Mouse (Mus musculus): ENCODE results near the gene Zfp688. TPM values are rescaled to one million over a fixed set of nuclear protein-coding genes. Genes with fewer than 3 reads are reported as not detected.
"Not testable (repeated sequence)": the region's sequence is repeated elsewhere in the genome, so short reads cannot be mapped to it uniquely, and the experiment has no call there.

Gene Zfp688
- 10 to 100 TPM; 16.0 to 18.9 TPM for polyA plus RNA-seq (2017; shearing (Covaris generic))

DNA sequence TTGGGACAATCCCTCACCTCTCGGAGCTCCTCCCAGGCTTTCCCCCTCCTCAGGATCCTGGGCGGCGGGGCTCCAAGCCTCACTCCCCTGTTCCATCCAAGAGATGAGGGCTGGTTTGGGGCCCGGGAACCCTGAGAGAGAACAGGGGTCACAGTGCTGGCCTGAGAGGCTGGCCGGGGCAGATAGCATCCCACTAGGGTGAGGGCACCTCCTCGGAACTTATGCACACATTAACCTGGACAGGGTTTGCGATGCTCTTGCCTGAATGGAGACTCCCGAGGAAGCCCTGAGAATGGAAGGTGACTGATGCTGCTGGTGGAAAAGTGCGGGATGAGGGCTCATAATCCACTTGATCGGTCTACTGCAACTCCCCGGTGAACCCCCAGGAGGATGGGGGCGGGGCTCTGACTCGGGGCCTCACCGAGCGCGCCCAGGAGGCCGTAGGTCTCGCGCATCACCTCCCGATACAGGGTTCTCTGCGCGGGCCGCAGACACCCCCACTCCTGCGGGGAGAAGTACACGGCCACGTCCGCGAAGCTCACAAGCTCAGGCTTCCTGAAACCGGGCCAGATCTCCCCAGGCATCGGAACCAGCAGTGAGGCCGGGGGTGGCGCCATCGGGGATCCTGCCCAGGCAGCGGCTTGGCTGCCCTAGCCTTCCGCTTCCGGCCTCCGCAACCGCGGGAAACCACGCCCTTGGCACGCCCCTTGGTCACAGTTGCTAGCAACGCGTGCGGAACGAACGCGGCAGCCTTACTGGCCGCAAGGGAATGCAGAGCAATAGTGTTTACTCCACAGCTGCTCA is at the start of gene Zfp688:
Zfp688 (minus strand) TSS at position 681 of the 804 bp plus-strand sequence.
- ATAC-seq = peak; percentile 99

DNA sequence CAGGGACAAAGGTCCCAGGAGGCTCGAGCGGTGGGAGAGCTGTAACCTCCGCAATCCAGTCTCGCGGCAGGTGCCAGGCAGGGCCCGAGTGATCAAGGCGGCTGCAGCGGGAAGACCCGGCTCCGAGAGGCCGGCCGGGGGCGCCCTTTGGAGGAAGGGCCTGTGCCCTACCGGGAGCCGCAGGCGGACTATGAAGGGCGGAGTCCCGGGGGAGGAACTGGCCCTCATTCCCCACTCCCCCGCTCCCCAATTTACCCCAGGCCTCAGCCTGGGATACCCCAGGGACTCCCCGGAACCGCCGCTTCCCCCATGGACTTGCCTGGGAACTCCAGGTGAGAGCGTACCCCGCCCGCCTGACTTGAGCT is 49.8 kb upstream of the Zfp688 start:
- peak; percentile 3 for ATAC-seq

DNA sequence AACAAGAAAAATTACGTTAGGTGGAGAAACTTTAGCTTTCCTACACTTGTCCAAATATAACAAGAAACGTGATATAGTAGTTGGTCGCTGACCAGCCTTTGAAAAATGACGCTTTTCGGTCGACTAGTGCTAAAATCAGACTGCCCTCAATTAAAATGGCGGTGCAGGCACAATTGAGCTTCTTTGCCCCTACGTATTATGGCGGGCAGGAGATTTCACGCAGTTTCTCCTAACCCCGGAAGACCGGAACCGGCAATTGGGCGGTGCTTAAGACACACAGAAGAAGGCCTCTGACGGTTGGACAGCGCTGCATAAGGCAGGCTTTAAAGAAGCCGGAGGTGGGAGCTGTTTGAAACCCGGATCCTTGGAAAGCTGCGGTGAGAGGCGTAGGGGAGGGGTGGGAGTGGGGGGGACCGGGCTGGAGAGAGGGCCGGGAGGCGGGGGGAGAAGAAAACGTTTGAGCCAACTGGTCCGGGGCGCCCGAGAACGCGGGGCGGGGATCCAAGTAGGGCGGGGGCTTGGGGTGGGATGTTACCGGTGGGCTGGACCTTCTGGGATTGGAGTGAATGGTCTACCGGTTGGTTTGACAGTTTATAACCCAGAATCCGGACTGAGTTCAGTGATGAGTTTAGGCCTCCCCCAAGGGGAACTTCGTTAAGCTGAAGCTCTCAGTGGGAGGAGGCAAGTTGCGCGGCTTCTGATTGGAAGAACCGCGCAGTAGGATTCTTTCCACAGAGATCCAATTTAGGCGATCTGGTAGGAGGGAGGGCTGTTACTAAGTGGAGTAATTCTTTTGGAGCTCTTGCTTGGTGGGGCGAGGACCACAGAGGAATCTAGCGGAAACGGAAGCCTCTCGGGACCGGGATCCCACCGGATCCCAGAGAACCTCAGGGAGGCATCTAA is 49.1 kb upstream of the Zfp688 start:
- ATAC-seq = peak; percentile 95

DNA sequence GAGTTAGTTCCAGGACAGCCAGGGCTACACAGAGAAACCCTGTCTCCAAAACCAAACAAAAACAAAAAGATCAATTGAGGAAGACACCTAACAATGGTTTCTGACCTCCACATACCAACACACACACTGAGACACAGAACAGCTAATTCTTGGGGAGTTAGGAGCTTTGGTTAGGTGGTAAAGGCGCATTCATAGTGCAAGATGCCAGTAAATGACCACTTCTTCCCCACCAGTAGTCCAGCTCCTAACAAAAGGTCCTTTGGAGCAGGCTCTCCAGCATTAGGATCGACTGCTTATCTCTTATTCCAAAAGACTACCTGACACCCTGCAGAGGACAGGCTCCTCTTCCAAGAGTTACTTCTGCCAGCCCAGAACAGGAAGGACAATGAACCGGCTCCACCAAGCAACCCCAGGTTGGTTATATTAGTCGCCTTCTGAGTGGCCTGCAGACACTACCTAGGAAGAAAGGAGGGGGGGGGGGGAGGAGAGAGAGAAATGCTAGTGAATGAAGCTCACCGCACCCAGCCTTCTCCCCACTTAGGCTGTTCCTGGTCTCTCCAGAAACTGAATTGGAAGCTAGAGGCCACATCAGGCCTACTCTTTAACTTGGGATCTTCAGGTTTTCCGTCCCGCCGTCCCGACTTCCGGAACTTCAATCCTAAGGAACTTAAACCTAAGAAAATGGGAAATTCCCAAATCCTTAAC is 48.3 kb upstream of the Zfp688 start:
- no peak for ATAC-seq

DNA sequence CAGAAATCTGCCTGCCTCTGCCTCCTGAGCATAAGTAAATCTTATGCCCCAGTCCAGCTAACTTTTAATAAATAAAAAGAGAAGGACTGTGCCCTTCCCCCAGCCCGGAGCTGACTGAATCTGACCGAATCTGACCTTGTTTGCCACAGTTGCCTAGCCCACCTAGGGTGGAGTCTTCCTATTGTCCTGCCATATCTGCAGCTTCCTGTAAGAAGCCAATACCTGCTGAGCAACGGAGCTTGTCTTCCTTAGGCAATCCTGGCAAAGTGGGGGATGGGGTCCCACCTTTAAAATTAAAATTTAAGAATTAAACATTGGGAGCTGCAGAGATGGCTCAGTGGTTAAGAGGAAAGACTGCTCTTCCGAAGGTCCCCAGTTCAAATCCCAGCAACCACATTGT is 44.7 kb upstream of the Zfp688 start:
- ATAC-seq = no peak

DNA sequence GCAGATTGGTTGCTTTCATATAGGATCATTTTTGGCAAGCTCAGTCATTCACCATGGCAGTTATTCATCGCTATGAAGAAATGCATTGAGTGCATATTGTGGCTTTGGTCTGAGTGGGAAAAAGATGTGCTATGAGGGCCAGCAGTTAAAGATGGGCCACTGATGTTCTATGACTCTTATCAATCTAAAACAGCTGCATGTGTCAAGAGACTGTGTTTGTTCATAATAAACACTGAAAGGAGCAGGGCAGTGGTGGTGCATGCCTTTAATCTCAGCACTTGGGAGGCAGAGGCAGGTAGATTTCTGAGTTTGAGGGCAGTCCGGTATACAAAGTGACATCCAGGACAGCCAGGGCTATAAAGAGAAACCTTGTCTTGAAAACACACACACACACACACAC is 43.8 kb upstream of the Zfp688 start:
- ATAC-seq = not testable (repeated sequence)

DNA sequence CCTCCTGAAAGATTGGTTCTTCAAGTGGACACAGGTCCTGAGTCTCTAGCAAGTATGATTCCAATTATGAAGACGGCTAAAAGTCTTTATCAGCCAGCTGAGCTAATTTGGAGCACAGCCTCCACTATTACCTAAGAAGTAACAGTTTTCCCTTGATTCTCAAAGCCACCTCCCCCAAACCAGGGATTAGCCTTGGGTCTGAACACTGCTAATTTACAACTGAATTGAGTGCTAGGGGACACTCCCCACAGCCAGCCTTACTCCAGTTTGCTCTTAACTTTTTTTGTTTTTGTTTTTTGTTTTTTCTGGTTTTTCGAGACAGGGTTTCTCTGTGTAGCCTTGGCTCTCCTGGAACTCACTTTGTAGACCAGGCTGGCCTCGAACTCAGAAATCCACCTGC is 43.3 kb upstream of the Zfp688 start:
- no peak for ATAC-seq

DNA sequence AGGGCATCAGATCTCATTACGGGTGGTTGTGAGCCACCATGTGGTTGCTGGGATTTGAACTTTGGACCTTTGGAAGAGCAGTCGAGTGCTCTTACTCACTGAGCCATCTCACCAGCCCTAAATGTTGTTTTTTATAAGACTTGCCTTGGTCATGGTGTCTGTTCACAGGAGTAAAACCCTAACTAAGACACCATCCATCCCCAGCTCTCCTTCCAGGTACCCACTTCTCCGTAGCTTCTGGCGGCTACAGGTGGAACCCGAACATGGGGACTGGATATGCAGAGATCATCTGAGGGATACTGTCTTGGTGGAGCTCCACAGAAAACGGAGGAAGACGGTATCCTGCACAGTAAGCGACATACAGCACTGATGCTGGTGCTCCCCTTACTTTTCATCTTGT is 37.4 kb upstream of the Zfp688 start, which contains the start of gene Prr14:
Prr14 (plus strand) TSS at position 301 of the 400 bp plus-strand sequence.
- not testable (repeated sequence) for ATAC-seq

DNA sequence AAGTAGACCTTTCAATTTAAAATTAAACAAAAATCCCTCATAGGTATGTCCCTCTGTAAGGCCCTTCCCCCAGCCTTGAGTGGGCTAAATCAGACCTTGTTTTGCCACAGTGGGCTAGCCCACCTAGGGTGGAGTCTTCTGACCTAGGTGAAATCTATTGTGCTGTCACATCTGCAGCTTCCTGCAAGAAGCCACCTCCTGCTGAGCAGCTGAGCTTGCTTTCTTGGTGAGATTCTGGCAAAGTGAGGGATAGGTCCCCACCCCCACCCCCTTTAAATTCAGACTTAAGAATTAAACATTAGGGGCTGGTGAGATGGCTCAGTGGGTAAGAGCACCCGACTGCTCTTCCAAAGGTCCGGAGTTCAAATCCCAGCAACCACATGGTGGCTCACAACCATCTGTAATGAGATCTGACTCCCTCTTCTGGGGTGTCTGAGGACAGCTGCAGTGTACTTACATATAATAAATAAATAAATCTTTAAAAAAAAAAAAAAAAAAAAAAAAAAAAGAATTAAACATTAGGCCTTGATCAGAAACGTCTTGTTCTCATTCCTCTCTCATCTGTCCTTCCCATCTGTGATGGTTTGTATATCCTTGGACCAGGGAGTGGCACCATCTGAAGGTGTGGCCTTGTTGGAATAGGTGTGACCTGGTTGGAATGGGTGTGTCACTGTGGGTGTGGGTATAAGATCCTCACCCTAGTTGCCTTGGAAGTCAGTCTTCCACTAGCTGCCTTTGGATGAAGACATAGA is 36.7 kb upstream of the Zfp688 start:
- not testable (repeated sequence) for ATAC-seq

DNA sequence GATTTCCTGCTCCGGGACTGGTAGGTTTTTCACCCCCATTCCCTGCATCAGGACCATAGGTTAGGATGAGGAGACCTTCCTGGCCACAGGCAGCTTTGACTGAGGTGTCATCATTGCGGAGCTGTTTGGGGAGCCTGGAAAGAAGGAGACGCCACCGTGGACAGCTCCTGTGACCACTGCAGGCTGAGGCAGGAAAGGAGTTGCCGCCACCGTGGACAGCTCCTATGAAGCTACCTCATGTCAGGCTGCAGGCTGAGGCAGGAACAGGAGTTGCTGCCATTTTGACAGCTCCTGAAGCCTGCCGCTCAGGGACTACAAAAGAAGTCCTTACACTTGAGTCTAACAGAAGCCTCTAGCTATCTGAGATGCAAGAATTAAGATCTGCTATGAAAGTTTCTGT is 33.0 kb upstream of the Zfp688 start:
- no peak for ATAC-seq

DNA sequence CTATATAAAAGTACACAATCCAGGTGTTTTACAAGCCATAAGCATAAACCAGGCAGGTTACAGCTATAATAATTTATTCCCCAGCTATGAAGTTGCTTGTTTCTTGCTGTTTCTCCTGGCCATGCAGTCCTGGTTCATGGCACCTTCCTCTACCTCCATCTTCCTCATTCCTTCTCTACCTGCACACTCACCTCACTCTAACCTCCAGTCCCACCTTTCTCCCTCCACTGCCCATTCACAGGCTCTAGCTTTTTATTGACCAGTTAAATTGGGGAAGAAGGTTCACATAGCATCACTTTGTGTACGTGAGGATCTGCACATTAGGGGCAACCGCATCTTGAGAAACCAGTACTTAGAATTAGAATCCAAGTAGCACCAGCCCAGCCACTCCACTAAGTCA is 31.2 kb upstream of the Zfp688 start:
- ATAC-seq = no peak

DNA sequence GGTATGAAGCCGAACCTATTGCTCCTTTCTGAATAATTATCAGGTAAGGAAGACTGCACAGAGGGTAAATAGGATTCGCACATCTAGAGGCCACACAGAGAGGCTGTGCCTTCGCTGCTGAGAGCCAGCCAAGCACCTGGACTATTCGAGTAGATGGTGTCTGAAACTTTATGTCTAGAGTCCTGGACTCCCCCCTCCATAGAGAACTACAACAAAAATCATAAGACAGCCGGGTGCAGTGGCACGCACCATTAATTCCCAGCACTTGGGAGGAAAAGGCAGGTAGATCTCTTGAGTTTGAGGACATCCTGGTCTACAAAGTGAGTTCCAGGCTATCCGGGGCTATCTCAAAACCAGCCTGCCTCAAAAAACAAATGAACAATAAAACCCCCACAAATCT is 28.1 kb upstream of the Zfp688 start:
- ATAC-seq = no peak

DNA sequence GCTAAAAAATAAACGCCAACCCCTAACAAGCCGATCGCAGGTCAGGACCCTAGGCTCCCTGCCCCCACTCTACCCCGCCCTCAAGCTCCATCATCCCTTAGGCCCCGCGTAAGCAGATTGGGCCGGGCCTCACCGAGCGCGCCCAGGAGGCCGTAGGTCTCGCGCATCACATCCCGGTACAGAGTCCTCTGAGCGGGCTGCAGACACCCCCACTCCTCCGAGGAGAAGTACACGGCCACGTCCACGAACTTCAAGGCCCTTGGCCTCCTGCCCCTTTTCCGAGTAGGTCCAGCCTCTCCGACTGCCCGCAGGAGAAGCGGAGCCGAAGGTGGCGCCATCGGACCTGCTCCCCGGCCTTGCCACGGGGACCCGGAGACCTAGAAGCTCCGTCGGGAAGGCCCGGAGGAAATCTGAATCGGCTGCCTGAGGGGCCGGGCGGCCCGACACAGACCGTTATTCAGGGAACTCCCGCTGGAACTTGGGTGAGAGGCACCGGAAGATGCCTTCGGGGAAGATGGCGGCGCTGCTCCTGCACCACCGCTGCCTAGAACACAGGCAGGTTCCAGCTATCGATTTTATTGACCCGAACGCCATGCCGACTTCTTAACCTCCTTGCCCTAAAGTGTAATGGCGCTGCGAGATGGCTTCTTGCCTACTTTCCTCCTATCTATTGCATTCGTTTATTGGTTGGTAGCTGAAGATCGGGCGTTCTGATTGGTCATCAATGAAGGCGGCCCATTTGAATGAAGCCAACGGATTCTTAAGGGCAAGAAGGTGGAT is 26.8 kb upstream of the Zfp688 start, which contains the start of gene Zfp689:
Zfp689 (minus strand) TSS at position 638 of the 780 bp plus-strand sequence.
- peak; percentile 94 for ATAC-seq

DNA sequence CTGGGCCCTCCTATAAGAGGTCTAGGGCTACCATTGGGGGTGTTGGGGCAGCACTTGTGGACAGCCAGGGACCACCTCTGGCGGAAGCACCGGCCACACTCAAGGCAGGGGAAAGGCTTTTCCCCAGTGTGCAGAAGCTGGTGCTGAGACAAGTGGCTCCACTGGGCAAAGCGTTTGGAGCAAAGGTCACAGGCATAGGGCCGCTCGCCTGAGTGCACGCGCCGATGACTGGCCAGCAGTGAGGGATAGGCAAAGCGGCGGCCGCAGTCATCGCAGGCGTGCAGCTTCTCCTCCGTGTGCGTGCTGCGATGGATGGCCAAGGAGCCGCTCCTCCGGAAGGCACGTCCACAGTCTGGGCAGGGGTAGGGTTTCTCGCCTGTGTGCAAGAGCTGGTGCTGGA is 22.1 kb upstream of the Zfp688 start:
- ATAC-seq = no peak

DNA sequence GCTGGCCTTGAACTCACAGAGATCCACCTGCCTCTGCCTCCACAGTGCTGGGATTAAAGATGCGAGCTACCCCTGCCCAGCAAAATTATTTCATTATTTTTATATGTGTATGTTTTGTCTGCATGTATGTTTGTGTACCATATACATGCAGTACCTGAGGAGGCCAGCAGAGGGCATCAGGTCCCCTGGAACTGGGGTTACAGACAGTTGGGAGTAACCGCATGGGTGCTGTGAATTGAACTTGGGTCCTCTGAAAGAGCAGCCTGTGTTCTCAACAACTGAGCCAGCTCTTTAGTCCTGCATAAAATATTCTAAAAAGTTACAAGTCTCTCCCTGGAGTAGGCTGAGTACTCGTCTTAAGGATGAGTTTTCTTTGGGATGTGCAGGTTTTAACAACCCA is 15.9 kb upstream of the Zfp688 start:
- ATAC-seq = no peak

DNA sequence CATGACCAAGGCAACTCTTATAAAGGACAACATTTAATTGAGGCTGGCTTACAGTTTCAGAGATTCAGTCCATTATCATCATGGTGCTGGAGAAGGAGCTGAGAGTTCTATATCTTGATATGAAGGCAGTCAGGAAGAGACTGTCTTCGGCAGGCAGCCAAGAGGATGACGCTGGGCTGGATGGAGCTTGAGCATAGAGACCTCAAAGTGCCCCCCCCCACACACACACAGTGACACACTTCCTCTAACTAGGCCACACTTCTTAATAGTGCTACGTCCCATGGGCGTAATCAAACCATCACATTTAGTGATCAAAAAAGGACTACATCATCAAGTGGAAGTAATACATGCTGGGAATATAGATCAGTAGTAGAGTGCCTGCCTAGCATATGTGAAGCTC is 13.3 kb upstream of the Zfp688 start:
- ATAC-seq = no peak

DNA sequence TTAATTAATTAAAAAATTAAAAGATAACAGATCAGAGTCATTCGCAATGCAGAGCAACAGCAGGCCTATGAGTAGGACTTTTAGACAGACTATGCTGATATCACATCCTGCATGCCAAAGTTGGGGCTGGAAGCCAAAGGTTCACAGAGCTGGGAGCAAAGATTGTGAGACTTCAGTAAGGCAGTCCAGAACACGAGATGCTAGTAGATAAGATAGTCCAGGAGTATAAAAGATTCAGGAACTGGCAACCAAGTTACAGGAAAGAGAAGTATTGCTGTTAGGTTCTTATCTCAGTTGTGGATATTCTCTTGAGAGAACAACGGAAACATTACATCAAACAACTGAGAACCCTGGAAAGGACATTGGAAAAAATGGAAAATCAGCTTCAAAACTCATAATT is 4.5 kb upstream of the Zfp688 start:
- no peak for ATAC-seq

DNA sequence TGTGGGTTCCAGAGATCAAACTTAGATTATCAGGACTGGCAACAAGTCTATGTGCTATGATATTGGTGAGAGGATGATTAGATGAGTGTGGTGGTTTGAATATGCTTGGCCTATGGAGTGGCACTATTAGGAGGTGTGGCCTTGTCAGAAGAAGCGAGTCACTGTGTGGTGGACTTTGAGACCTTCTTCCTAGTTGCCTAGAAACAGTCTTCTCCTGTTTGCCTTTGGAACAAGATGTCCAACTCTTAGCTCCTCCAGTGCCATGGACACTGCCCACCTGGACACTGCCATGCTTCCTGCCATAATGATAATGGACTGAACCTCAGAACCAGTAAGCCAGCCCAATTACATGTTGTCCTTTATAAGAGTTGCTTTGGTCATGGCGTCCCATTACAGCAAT is 4.0 kb upstream of the Zfp688 start:
- no peak for ATAC-seq

DNA sequence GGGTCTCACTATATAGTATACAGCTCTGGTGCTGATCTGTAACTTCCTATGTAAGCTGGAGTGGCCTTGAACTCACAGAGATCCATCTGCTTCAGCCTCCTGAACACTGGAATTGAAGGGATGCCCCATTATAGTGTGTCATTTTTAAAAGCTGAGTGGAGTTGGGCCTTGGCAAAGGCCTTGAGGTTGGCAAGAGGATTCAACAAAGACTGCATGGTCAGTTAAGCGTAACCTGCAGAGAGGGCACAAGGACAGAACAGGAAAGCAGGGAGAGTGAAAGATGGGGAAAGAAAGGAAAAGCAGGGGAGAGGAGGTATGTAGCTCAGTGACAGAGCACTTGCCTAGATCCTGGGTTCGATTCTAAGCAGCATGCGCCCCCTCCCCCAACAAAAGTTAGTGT is 3.4 kb upstream of the Zfp688 start:
- ATAC-seq = no peak

DNA sequence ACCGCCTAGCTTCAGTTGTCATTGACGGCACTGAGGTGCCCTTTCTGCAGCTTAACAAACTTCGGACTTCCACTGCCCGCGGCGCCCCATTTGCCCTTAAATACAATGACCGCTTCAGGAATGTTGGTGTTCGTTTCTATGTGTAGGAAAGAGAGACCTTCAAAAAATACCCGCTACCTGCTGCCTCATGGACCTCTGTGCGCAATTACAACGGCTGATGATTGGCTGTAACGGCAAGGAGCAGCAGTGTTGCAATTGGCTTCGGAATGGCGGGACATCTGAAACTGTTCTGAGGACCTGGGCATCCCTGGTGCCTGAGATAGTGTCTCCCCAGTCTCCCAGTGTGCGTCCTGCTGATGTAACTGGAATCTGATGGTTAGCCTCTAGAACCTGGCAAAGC is 379 bp upstream of the Zfp688 start:
- ATAC-seq = peak; percentile 16

DNA sequence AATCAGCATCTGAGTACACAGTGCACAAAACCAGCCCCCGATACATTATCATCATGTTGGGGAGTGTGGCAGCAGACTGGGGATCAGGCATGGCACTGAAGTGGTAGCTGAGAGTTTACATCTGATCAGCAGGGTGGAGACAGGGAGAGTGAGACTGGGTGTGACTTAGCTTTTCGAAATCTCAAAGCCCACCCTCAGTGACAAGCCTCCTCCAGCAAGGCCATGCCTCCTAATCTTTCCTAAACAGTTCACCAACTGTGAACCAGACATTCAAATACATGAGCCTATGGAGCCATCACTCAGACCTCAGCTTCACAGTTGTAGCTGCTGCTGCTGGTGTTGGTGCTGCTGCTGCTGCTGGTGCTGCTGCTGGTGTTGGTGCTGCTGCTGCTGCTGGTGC is 10.4 kb downstream of the Zfp688 start:
- no peak for ATAC-seq

Data from CD4-positive, CD25-positive, alpha-beta regulatory T cell, adult 4 months (primary cell).